Mouse (Mus musculus) urinary bladder, postnatal 25 days (tissue): ENCODE measurements at regions not wholly inside any gene's neighbourhood (a gene's known extent, or its start where the extent isn't known, plus 50 kb on each side); places are given as distances from the start of the nearest gene placed in this dataset.

Source experiments
- DNase-seq: peaks from one replicate; pipeline ENCODE4 v3.0.0; 2022; ENCODE audit warnings: low spot score

GRCm38 (mm10) chr5:75828332-75828731 lies 149.9 kb downstream of the Kdr start:
- no peak for DNase-seq

GRCm38 (mm10) chr5:75826283-75827098 lies 151.8 kb downstream of the Kdr start:
- no peak for DNase-seq

DNA sequence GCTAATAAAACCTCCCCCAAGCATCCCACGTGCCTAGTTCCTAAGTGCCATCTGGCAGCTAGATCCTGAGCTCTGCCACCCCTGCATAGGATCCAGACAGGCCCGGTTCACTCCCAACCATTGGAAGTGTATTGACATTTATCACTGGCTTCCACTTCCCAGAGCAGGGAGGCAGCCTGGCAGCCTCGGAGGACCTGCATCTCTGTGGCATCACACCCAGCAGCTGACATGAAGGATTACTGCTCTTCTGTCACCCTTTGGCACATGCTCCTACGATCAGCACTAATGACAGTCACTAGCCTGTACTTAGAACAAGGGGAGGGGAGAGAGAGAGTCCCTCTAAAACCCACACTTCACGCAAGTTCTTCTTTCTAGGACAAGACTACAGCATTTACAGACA lies 152.7 kb downstream of the Kdr start:
- no peak for DNase-seq

GRCm38 (mm10) chr5:75824660-75825059 lies 153.6 kb downstream of the Kdr start:
- no peak for DNase-seq

- no peak for DNase-seq
Observed at GRCm38 (mm10) chr5:75823646-75824045, 154.6 kb downstream of the Kdr start.

DNA sequence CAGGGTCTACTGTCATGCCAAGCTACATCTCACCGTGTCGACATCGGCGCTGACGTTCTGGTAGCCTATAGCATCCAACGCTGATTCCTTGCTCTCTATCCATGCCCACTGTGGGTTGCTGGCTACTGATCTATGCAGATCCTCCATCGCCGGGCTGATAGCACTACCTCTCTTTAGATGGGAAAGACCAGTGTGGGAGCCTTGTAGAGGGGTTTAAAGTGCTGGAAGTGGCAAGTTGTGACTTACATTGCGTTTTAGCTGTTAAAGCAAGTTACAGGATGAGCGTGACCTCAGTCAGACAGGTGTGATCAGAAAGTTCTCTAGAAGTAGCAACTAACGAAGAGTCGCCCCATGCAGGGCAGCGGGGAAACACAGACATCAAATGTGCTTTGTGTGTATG lies 160.9 kb downstream of the Kdr start:
- no peak for DNase-seq

DNA sequence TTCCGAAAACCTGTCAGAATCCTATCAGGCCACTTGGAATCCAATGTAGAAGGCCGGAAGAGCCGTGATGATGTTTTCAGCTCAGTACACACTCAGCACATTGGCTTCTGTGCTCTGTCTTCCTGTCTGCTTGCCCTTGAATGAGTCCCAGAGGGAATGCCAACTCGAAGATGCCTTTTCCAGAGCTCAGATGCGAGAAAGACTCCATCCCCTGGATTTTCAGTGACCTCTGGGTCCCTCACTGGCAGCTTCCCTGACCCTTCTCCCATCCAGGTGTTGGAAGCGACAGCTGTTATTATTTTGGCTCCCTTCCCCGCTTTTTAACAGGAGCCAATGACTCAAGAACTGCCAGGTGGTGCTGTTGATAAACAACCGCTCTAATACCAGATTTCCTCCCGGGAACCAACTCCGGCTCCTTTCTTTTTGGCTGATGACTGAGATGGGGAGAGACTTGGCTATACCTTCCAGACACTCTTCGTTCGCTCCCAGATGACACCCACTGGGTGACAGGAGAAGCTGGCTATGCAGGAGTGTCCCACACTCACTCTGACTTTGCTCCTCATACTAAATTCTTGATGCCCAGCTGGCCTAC lies 163.8 kb downstream of the Kdr start:
- DNase-seq: no peak

DNA sequence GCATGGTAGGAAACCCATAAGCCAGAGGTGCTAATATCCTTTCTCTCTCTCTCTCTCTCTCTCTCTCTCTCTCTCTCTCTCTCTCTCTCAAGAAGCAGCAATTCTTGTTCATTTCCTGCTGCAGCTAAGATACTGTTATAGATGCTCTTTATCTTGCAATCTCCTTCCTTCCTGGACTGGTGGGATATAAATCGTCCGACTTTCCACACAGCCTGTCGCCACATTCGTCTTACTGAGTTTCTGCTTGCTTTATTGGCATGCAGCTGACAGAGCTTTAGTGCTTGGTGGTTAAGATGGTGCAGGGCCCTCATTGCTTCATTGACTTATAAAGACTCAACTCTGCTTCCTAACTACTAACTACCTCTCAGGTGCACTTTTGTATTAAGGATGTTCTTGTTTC lies 165.6 kb downstream of the Kdr start:
- DNase-seq: no peak

DNA sequence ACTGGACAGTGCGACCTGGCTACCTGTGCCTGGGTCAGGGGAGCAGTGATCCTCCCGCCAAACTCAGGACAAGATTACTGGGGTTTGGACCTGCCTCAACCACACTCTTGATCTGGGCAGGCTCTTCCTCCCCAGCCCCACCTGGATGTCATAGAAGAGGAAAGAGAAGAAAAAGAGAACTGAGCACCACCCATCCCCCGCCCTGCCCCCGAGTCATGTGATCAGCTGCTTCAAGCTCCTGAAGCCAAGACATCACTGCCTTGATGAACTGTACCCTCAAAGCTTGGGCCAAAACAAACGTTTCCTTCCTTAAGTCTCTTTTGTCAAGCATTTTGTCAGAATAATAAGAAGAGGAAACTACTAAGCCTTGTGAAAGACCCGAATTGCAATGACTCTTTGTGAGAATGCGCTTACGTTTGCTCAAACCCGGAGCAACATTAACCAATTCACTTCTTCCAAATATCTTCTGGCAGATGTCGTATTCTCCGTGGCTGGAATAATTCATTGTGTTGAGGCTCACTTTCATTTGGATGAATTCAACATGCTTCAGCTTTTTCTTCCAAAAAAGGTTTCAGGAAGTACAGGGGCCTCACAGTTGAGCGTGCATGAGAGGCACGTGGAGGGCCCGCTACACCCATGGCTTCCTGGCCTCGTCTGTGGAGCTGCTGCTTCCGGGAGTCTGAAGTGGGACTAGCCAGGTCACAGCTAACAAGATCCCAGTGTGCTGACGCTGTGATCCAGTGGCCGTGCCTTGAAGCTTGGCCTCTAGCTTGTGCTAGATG lies 169.5 kb downstream of the Kdr start:
- DNase-seq: no peak

DNA sequence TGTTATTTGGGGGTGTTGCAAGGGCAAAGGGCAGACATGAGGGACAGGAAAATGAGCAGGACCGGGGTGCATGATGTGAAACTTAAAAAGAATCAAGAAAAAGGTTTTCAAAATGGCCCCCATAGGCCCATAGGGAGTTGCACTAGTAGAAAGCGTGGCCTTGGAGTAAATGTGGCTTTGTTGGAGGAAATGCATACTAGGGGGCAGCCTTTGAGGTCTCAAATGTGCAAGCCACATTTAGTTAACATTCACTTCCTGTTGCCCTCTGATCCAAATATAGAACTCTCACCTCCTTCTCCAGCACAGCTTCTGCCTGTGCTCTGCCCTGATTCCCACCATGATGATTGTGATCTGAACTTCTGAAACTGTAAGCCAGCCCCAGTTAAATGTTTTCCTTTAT lies 173.2 kb downstream of the Kdr start:
- DNase-seq: no peak

- no peak for DNase-seq
Observed at GRCm38 (mm10) chr5:75804340-75804739, 173.9 kb downstream of the Kdr start.

DNA sequence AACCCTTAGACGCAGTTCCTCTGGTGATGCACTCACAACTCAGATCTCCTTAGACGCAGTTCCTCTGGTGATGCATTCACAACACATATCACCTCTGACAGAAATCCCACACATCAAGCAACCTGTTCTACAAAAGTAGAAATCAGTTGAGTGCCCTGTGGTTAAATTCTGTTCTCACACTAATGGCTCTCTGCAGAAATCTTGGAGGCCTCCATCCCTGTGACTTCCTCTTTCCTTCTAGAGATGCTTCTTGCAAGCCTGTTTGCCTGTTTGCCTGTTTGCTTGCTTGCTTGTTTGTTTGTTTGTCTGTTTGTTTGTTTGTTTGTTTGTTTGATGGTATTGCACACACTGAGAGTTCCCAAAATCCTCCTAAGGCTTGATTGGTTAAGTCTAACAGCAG lies 175.2 kb downstream of the Kdr start:
- no peak for DNase-seq

DNA sequence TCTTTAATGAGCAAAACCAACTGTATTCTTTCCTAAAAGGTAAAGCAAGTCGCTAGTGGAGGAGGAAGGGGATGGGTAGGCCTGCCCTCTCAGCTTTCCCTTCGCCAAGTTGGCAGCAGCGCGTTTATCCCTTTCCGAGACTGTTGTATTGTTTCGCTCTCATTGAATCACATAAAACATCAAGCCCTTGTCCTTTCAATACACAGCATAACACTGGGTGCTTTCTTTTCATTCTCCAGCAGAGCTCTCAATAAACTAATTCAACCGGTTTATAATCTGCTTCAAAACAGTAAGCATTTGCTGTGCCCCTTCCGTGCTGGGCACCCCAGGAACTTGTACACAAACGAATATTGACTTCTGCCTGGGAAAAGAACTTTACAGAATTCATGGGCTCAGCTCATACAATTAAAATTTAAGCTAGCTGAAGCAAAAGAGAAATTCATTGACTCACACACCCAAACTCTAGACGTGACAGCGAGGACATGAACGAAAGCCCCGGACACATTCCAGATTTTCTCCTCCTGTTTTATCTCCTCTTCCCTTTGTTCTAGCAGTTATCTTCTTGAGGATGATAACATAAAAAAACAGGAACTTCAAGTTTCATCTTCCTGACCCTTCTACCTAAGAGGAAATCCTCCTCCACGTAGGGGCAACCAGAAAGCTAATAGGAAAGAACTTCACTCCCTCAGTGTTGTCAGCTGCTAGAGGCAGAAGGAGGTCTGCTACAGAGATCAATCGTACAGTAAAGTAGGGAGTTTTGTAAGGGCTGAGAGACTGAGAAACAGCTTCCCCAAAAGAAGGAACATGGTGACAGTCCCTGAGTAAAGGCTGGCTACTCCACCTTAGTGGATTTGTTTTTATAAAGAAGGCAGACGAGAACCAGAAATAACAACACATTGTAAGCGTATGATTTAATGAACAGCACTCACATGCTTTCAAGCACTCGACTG lies 177.9 kb downstream of the Kdr start:
- no peak for DNase-seq

DNA sequence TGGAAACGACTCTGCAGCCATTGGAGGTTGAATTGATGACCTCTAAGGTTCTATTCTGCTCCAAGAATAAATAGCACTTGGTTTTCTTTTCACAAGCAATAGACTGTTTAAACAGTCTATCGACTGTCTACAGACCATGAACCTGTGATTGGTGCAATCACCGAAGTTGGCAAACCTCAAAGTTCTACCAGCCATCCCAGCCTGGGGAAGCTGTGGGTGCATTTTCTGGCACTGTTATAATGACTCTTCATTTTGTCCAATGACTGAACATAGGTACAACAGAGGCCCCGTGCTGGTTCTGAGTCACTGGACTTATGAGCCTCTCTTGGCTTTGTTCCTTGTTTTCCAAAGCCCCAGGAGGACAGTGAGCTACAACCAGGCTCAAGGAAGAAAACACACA lies 178.6 kb downstream of the Kdr start:
- DNase-seq: no peak

- DNase-seq: no peak
Observed at GRCm38 (mm10) chr5:75793184-75793583, 185.1 kb downstream of the Kdr start.

DNA sequence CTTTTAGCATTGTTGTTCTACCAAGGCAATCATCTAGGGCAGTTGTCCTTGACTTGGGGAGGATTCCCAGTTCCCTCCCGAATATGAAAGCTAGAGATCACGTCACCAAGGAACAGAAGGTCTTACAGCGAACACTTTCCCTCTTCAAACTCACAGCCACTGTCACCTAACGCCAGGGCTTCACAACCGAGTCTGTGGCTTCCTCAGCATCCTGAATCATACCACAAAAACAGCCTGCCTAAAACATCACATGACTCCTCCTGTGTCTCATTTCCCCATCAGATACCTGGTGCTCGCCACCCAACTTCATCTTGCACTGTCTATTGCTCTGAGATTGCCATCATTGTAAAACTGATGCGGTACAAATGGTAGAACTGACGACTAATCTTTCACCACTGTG lies 186.5 kb downstream of the Kdr start:
- no peak for DNase-seq

- DNase-seq: no peak
Observed at GRCm38 (mm10) chr5:75788087-75788486, 190.2 kb downstream of the Kdr start.

DNA sequence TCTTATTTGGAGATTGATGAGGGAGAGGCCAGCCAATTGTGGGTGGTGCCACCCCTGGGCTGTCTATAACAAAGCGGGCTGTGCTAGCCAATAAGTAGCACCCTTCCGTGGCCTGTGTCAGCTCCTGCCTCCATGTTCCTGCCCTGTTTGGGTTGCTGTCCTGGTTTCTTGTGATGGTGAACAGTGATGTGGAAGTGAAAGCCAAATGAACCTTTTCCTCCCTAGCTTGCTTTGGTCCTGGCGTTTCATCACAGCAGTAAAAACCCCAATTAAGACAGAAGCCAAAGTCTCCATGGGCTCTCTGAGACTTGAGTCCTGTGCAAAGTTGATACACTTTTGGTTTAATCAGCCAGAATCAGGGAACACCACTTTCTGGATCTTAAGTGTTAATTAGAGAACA lies 192.1 kb downstream of the Kdr start:
- DNase-seq: no peak

- no peak for DNase-seq
Observed at GRCm38 (mm10) chr5:75784998-75785593, 193.2 kb downstream of the Kdr start.

- DNase-seq: no peak
Observed at GRCm38 (mm10) chr5:75770592-75770991, 195.9 kb downstream of the Kit start.

- DNase-seq: no peak
Observed at GRCm38 (mm10) chr5:75767213-75767612, 192.5 kb downstream of the Kit start.

GRCm38 (mm10) chr5:75762374-75762773 lies 187.7 kb downstream of the Kit start:
- DNase-seq: no peak
